Mouse (Mus musculus): ENCODE measurements around the gene Caln1.

DNA sequence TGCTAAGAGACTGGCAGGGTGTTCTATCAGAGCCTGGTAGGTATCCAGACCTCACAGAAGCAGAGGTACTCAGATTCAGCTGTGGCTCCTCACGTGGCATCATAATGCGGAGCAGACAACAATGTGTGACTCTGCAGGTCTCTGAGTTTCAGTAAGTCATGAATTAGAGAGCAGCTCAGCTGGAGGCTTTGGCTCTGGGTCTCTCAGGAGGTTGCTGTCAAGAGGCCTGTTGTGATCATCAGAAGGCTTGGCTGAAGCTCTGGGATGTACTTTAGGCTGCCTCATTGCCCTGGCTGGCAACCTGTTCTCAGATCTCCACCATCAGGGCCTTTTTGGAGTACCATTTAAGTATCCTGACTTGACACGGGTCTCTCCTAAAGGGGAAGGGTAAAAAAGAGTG lies 303.8 kb downstream of the Caln1 start:
- TF ChIP-seq POLR2A (IDR thresholded peaks at IDR 0.05; ENCODE audit: control insufficient read depth in 1 of 2, insufficient read depth in 1 of 2, low read depth in 1 of 2, low read length in 2 of 2, poor library complexity in 1 of 2) (no peak), MAFK (IDR thresholded peaks at IDR 0.05; ENCODE audit: borderline replicate concordance, low read depth, low read length) (no peak), CHD2 (IDR thresholded peaks at IDR 0.05; ENCODE audit: low read length) (no peak), MAZ (IDR thresholded peaks at IDR 0.05; ENCODE audit: low read depth, low read length) (no peak), CTCF (IDR thresholded peaks at IDR 0.05 in 2 of 3, conservative IDR thresholded peaks at IDR 0.05 in 1 of 3; ENCODE audit: control insufficient read depth in 1 of 3, insufficient read depth in 1 of 3, low read depth in 2 of 3, low read length in 3 of 3, poor library complexity in 1 of 3, severe bottlenecking in 1 of 3) (no peak), USF1 (IDR thresholded peaks at IDR 0.05; ENCODE audit: low read depth, low read length) (no peak), HCFC1 (IDR thresholded peaks at IDR 0.05; ENCODE audit: low read depth, low read length) (no peak), NRF1 (IDR thresholded peaks at IDR 0.05; ENCODE audit: insufficient read depth, low read depth, low read length, poor library complexity, severe bottlenecking) (no peak), EP300 (IDR thresholded peaks at IDR 0.05; ENCODE audit: low read depth in 1 of 2, low read length in 2 of 2) (no peak), MAX (IDR thresholded peaks at IDR 0.05; ENCODE audit: low read length) (no peak)
